Mouse (Mus musculus) cerebellum, adult 2 months (tissue): Measurements from ENCODE around the gene Foxo3. TPM values are rescaled to one million over a fixed set of nuclear protein-coding genes. Genes with fewer than 3 reads are reported as not detected.

Experiments used
- DNase-seq, 2 experiments: peaks; one replicate each; pipeline ENCODE4 v3.0.0; 2021
- H3K27ac ChIP-seq: fragments of 200-500 bp; 2 replicates; pipeline ENCODE4 v1.5.1; 2012; ENCODE audit warnings: low read length, control low read depth, inconsistent platforms; ENCODE audit not compliant: insufficient read depth
- H3K27me3 ChIP-seq: fragments of 200-500 bp; 2 replicates; pipeline ENCODE4 v1.6.1; 2012; ENCODE audit warnings: inconsistent platforms, mild to moderate bottlenecking, low read length, moderate library complexity; ENCODE audit not compliant: control insufficient read depth, insufficient read depth
- H3K4me1 ChIP-seq: fragments of 200-500 bp; 2 replicates; pipeline ENCODE4 v1.6.1; 2011; ENCODE audit warnings: low read length; ENCODE audit not compliant: control insufficient read depth, insufficient read depth
- H3K4me3 ChIP-seq: fragments of 200-500 bp; replicated peaks from 2 replicates; pipeline ENCODE3; 2011; ENCODE audit warnings: mild to moderate bottlenecking, low read depth, low read length, control low read depth; ENCODE audit not compliant: insufficient read depth
- CTCF ChIP-seq: fragments of 200-500 bp; IDR thresholded peaks from 2 replicates; pipeline ENCODE4 v1.5.1; 2011; ENCODE audit warnings: low read depth, mild to moderate bottlenecking, control low read depth, low read length, moderate library complexity, borderline replicate concordance; ENCODE audit not compliant: insufficient read depth
- POLR2A ChIP-seq: fragments of 200-500 bp; IDR thresholded peaks from 2 replicates; pipeline ENCODE4 v1.6.1; 2011; ENCODE audit warnings: low read length, control low read depth, borderline replicate concordance; ENCODE audit not compliant: insufficient read depth
- WGBS: fragments of 180-500 bp; shearing (Covaris S2); methylation state at CpG from one replicate; pipeline ENCODE4 v1.1.7; 2018; 5-methylcytosine and 5-hydroxymethylcytosine counted together
- polyA plus RNA-seq: library from polyadenylated mRNA; depleted of rRNA; stranded (reverse); fragments of >200 nt; gene quantifications from 2 replicates; pipeline ENCODE4 v1.2.3, GENCODE M21; 2012

The Foxo3 gene
- polyA plus RNA-seq, 1 experiment: 50.5 TPM

GRCm38 (mm10) chr10:42210641-42211040 lies 65.9 kb downstream of the Foxo3 start:
- Histone ChIP-seq H3K4me3 (no peak overlapping the region), H3K27me3 (no peaks in the 10 kb centered on the region), H3K27ac (0 out of 2 replicates have a peak overlapping the region, but pooled peaks have one; percentile 33), H3K4me1 (peaks cover 46% of the 10 kb centered on the region)
- 58% methylated on average over 2 of the region's 2 CpGs for WGBS
- DNase-seq: no peak
- TF ChIP-seq CTCF: no peak
- TF ChIP-seq POLR2A: no peak

GRCm38 (mm10) chr10:42209809-42210208 lies 66.7 kb downstream of the Foxo3 start:
- Histone ChIP-seq H3K4me1 (peaks cover 50% of the 10 kb centered on the region), H3K27ac (no peak overlapping the region; the same call in 1 of the 2 replicates), H3K4me3 (no peak overlapping the region), H3K27me3 (no peaks in the 10 kb centered on the region)
- no peak for TF ChIP-seq POLR2A
- no peak for TF ChIP-seq CTCF
- WGBS: 41% methylated on average over 6 of the region's 6 CpGs
- DNase-seq: no peak

- Histone ChIP-seq H3K27me3 (no peaks in the 10 kb centered on the region), H3K4me3 (no peak overlapping the region), H3K4me1 (peaks cover 58% of the 10 kb centered on the region), H3K27ac (no peak overlapping the region; the same call in 1 of the 2 replicates)
- WGBS: 20% methylated on average over 12 of the region's 12 CpGs
- TF ChIP-seq POLR2A (no peak), CTCF (no peak)
- peak; percentile 45 to 48 for DNase-seq
Measured at GRCm38 (mm10) chr10:42207612-42208011, 68.9 kb downstream of the Foxo3 start.

- peak in 1 of 2 experiments; percentile 46 for DNase-seq
- Histone ChIP-seq H3K4me1 (peaks cover 46% of the 10 kb centered on the region), H3K27me3 (no peaks in the 10 kb centered on the region), H3K4me3 (no peak overlapping the region), H3K27ac (peak overlapping the region; percentile 5; the same call in 1 of the 2 replicates)
- WGBS: 18% methylated on average over 20 of the region's 20 CpGs
- no peak for TF ChIP-seq CTCF
- no peak for TF ChIP-seq POLR2A
Measured at GRCm38 (mm10) chr10:42204768-42205412, 71.7 kb downstream of the Foxo3 start.

GRCm38 (mm10) chr10:42203321-42204155 lies 73.0 kb downstream of the Foxo3 start:
- DNase-seq: no peak
- WGBS: 34% methylated on average over 18 of the region's 18 CpGs
- 0 out of 2 replicates have a peak overlapping the region, but pooled peaks have one; percentile 60 for H3K27ac ChIP-seq
- H3K27me3 ChIP-seq: no peaks in the 10 kb centered on the region
- no peak overlapping the region for H3K4me3 ChIP-seq
- H3K4me1 ChIP-seq: peaks cover 40% of the 10 kb centered on the region
- TF ChIP-seq CTCF: no peak
- TF ChIP-seq POLR2A: no peak

GRCm38 (mm10) chr10:42202561-42202960 lies 74.0 kb downstream of the Foxo3 start:
- TF ChIP-seq POLR2A: no peak
- no peak for TF ChIP-seq CTCF
- H3K27ac ChIP-seq: no peak overlapping the region
- no peak for DNase-seq
- peaks cover 36% of the 10 kb centered on the region for H3K4me1 ChIP-seq
- H3K4me3 ChIP-seq: no peak overlapping the region
- 29% methylated on average over 8 of the region's 8 CpGs for WGBS
- H3K27me3 ChIP-seq: no peaks in the 10 kb centered on the region

- no peak overlapping the region for H3K4me3 ChIP-seq
- no peak for DNase-seq
- no peaks in the 10 kb centered on the region for H3K27me3 ChIP-seq
- peaks cover 33% of the 10 kb centered on the region for H3K4me1 ChIP-seq
- no peak overlapping the region for H3K27ac ChIP-seq
- TF ChIP-seq CTCF: no peak
- TF ChIP-seq POLR2A: no peak
- WGBS: 42% methylated on average over 3 of the region's 3 CpGs
Measured at GRCm38 (mm10) chr10:42199472-42199871, 77.1 kb downstream of the Foxo3 start.
